Mouse (Mus musculus) spleen, adult 2 months (tissue): ENCODE data around the gene Dnah6.

Experiments used
- CTCF ChIP-seq: fragments of 200-500 bp; IDR thresholded peaks from 2 replicates; pipeline ENCODE4 v1.5.1; 2011; ENCODE audit warnings: mild to moderate bottlenecking, inconsistent platforms; ENCODE audit not compliant: insufficient read depth, insufficient read length, insufficient replicate concordance; ENCODE audit errors: extremely low read depth
- POLR2A ChIP-seq: fragments of 200-500 bp; IDR thresholded peaks from 2 replicates; pipeline ENCODE4 v1.6.1; 2011; ENCODE audit warnings: low read depth, low read length, inconsistent platforms

GRCm38 (mm10) chr6:73182410-73182809 is 39.0 kb downstream of the Dnah6 start:
- TF ChIP-seq POLR2A (no peak), CTCF (no peak)
